Mouse (Mus musculus): ENCODE measurements around the gene Pomc.
A peak's percentile ranks its signal among the peaks of the same experiment; 100 is the strongest.
"Not testable (repeated sequence)": the region's sequence is repeated elsewhere in the genome, so short reads cannot be mapped to it uniquely, and the experiment has no call there.

Pomc gene

GRCm38 (mm10) chr12:3973169-3973568, 18.4 kb downstream of the Pomc start:
- DNase-seq = not testable (repeated sequence)

GRCm38 (mm10) chr12:3980991-3981349, 26.2 kb downstream of the Pomc start:
- DNase-seq = no peak

GRCm38 (mm10) chr12:3981350-3982131, 26.8 kb downstream of the Pomc start:
- DNase-seq = peak; percentile 80

- DNase-seq = peak; percentile 13
Observed at GRCm38 (mm10) chr12:3982257-3982656, 27.5 kb downstream of the Pomc start.

GRCm38 (mm10) chr12:3983736-3984135, 29.0 kb downstream of the Pomc start:
- peak; percentile 74 for DNase-seq

- DNase-seq = no peak
Observed at GRCm38 (mm10) chr12:3984446-3984845, 29.7 kb downstream of the Pomc start.

GRCm38 (mm10) chr12:3989943-3990342, 35.2 kb downstream of the Pomc start:
- no peak for DNase-seq

- no peak for DNase-seq
Observed at GRCm38 (mm10) chr12:3991047-3991446, 36.3 kb downstream of the Pomc start.

GRCm38 (mm10) chr12:3996749-3997148, 42.0 kb downstream of the Pomc start:
- no peak for DNase-seq

- DNase-seq = no peak
Observed at GRCm38 (mm10) chr12:4000406-4000805, 45.7 kb downstream of the Pomc start.

GRCm38 (mm10) chr12:4004648-4005047, 49.9 kb downstream of the Pomc start:
- DNase-seq = no peak

- no peak for DNase-seq
Observed at GRCm38 (mm10) chr12:4006079-4006478, 51.3 kb downstream of the Pomc start.

- no peak for DNase-seq
Observed at GRCm38 (mm10) chr12:4007181-4007580, 52.4 kb downstream of the Pomc start.

GRCm38 (mm10) chr12:4007766-4008165, 53.0 kb downstream of the Pomc start:
- DNase-seq = no peak

- no peak for DNase-seq
Observed at GRCm38 (mm10) chr12:4008731-4009130, 54.0 kb downstream of the Pomc start.
